Mouse (Mus musculus): Measurements from ENCODE around the gene Col20a1.

- no peak for TF ChIP-seq POLR2A (IDR thresholded peaks at IDR 0.05; ENCODE audit: insufficient read depth, low read depth, low read length)
- TF ChIP-seq CTCF (IDR thresholded peaks at IDR 0.05; ENCODE audit: insufficient read depth, low read depth, low read length) = no peak
Measured at GRCm38 (mm10) chr2:180988347-180988913, 2.1 kb downstream of the Col20a1 start.
